Mouse (Mus musculus) kidney, postnatal 36 days (tissue): ENCODE results near the gene Ephb2.

Experiments used
- DNase-seq, 2 experiments: peaks; one replicate each; pipeline ENCODE4 v3.0.0; 2021 to 2022; ENCODE audit warnings: mixed read lengths in 2 of 2

Ephb2 gene

DNA sequence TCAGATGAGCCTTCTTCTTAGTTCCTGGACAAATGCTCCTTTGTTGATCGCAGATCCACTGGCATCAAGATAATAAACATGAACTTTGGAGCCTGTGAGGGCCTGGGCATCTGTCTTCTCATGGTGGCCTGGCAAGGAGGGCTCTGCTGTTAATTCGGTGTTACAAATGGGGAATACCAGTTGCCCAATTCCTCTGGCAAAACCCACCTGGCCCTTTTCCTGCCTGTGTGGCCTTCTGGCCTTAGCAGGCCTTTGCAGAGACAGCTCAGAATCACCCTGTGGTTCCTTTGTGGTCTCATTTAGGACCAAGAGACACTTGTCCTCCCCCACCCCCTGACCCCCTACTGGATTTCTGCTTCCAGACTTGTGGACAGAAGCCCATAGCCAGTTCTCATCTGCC lies 106.2 kb downstream of the Ephb2 start:
- no peak for DNase-seq

DNA sequence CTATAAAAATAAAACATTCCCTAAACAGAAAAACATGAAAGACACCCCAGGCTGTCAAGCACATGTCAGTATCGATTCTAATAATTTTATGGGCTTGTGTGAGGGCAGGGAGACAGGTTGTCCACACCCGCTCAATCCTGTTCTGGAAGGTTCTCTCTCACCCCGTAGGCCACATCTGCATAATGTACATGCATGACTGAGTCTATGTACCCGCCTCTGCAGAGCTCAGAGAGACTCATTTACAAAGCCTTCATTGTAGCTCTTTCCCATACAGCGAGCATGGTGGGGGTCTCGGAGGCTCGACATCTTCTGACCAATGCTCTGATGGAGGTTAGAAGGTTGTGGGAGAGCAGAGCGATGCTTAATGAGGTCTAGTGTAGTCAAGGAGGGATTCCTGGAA lies 108.8 kb downstream of the Ephb2 start:
- peak; percentile 29 to 56 for DNase-seq

DNA sequence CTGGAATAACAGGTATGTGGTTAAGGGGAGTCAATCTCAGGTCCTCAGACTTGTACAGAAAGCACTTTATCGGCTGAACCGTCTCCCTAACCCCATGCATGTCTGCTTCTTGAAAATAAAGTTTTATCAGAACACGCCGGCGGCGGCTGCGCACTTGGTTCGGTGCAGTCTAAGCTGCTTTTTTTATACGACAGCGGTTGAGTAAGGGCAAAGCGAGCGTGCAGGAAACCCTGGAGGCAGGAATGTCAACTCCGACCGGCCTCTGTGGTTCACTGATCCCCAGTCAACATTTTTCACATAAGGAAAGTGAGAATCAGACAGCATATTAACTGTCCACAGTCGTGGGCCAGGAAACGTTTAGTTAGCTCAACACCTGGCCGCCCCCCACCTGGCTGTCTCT lies 111.1 kb downstream of the Ephb2 start:
- peak; percentile 81 to 84 for DNase-seq

DNA sequence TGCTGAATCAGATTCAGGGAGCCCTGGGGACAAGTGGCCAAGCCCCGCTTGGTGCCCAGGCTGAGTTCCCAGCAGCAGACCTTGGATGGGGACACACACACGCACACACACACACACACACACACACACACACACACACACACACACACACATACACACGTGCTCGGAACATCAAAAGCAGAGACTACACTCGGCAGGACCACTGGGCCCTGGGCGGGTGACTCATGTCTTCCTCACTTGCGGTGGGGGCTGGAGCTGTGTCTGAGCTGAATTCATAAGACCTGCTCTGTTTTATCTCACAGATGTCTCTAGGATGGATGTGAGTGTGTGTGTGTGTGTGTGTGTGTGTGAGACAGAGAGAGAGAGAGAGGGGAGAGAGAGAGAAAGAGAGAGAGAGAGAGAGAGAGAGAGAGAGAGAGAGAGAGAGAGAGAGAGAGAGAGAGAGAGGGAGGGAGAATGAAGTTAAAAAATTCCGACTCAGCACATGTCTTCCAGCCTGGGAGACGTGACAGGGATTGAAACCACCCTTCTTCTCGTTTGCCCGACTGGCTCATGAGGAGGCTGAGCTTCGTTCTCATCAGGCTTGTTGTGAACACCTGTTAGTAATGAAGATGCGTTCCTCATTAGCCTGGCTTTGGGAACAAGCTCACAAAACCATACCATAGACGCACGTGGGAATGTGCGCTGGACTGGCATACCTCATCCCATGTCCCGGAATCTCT lies 113.3 kb downstream of the Ephb2 start:
- DNase-seq, result no peak

DNA sequence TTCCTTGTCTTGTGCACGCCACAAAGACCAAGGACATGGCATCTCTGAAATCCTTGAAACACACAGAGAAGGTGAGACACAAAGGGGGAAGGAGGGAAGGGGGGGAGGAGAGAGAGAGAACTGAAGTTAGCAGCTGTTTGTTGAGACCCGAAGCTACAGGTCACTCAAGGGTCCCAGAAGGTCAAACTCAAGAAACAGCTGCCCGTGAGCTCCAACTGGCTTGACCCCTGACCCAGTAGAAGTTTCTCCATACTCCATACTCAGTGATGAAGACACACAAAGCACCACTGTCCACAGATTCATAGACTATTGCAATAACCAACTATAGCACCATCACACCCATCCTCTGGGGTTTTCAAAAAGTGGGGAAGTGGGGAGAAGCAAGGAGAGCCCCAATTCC lies 113.9 kb downstream of the Ephb2 start:
- no peak for DNase-seq

DNA sequence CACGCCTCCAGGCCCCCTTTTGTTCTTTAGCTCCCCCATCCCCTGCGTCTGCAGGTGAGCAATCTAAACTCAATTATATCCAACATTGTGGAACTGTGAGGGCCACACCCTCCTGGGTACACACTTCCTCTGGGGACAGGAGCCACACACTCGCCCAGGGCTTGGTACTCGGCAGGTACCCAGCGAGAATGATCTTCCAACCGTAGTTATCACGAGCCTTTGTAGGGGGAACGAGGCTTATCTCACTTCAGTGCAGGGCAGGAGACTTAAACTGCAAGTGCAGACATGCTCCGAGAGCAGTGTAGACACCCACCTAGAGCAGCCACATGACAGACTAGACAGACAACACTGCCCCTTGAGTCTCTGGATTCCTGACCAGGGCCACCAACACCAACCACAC lies 115.8 kb downstream of the Ephb2 start:
- no peak for DNase-seq

DNA sequence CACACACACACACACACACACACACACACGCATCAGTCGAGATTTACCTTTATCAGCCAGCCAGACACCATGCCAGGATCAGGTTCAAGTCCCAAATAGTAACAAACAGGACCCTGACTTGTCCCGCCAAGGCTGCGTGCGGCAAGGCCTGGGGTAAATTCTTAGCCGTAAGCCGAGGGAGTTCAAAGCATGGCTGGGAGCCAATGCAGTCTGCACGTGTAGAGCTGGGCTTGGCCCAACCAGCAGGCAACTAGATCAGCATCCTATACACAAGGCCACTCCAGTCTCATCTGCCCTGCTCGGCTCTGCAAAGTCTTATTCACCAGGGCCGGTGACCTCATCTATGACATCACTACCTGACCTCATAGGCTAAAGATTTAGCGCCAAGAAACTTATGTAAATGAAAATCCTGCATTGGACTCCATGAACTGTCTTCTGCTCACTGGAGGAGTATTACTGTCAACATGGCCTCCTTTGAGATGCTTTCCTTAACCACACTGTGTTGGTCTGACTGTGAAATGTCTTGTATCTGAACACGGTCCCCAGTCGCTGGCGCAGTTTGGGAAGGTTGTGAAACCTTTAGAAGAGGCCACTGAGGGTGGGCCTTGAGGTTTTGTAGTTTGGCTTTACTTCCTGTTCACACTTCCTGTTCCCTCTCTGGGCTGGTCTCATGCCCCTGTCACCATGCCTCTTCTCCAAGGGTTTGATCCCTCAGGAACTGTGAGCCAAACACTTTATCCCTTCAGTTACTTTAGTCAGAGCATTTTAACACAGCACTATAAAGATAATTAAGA lies 117.4 kb downstream of the Ephb2 start:
- DNase-seq, result no peak

DNA sequence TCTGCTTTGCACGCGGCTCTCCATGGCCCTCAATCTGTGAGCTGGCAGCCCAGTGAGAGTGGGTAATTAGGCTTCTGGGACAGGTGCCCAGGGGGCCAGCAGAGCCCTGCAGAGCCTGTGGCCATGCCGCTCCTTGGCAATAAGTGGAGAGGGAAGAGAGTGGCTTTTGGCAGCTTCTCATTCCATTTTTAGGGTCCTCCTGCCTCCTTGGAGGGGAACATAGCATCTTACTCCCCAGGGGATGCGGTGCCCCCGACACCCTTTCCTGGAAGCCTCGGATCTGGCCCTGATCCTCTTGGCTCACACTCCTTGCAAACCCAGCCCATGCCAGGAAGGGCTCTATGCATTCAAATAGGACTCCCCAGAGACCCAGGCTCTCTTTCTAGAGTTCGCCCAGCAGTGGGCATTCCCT lies 119.2 kb downstream of the Ephb2 start:
- DNase-seq, result no peak

DNA sequence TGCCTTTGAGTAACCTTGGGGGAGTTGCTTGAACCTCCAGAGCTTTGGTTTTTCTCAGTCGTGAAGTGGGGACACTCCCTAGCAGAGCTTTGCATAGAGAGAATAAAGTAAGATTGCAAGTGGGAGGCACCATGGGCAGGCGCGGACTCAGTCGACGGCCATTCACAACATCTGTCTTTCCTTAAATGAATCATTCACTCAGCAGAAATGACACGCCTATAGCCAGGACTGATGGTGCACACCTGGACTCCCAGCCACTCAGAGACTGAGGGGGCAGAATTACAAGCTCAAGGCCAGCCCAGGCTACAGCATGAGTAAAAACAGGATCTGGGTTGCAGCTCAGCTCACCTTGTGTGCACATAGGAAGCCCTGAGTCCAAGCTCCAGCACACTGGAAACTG lies 121.3 kb downstream of the Ephb2 start:
- no peak for DNase-seq

DNA sequence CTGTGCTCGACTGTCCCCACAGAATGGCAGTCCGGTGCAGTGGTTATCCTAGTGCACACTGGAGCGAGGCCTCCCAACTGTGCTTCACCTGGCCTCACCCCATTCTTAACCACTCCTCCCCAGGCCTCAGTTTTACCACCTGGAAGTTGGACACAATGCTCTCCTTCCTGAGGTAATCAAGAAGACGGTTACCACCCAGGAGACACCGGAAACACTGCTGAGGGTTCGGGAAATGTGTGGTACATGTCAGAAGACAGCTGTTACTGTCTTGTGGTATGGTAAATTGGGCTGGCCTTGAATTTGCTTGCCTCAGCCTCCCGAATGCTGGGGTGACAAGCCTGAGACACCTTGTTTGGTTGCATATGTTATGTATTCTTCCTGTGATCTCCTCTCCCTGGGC lies 121.9 kb downstream of the Ephb2 start:
- DNase-seq, result no peak

DNA sequence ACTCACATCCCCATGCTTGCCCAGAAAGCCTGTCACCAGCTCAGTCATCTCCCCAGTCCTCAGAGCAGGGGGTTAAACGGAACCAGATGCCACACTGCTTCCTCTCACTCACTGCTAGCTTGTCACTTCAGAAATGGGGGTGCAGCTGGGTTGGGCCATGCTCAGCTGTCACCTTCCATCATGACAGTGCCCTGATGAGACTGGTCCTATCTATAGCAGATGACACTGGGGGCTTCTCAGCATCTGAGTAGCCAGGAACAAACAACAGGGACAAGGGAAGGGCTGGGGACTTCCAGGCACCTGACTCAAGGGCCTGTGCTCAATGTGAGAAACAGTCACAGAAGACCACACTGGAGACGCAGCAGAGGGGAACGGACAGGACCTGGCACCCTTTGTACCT lies 122.4 kb downstream of the Ephb2 start:
- DNase-seq, result no peak

DNA sequence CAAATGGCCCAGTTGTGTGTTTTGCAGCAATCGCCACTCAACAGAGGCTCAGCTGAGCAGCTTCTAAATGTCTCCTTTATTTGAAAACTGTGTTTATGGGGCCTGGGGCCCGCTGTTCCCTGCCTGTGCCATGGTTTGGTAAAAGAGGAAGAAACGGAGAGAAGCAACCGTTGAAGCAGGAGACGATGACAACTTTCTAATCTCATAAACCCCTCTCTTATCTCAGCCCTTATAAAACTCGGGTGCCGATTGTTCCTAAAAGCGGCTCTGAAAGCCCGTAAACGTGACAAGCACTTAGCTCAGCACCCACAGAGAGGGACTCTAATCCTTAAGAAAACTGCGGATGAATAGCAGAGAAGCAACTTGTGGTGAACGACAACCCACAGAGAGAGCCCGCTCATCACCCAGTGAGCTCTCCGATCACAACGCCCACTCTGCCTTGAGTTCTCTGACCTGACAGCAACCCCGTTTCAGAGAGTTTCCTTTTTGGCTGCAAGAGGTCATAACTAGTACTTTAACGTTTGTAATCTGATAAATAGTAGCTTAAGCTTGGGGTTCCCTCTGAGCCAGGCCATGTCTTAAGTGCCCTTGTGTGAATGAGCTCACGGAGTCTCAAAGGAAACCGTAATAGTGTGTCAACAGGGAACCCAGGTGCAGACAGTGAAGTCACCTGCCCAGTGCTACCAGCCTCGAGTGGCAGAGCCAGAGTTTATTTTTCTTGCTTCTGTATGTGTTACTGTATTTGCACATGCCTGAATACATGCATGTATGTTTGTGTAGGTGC lies 123.6 kb downstream of the Ephb2 start:
- no peak for DNase-seq

DNA sequence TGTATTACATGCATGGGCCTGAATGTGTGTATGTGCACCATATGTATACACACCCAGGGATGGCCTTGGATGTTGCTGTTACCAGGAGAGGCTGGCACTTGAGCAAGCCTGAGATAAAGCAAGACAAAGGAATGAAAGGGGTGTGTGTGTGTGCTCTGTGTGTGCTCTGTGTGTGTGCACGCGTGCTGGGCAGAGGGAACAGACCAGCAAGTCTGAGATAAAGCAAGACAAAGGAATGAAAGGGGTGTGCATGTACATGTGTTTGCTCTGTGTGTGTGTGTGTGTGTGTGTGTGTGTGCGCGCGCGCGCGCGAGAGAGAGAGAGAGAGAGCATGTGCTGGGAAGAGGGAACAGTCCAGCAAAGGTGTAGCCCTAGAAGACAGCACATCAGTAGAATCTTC lies 125.4 kb downstream of the Ephb2 start:
- DNase-seq, result no peak

DNA sequence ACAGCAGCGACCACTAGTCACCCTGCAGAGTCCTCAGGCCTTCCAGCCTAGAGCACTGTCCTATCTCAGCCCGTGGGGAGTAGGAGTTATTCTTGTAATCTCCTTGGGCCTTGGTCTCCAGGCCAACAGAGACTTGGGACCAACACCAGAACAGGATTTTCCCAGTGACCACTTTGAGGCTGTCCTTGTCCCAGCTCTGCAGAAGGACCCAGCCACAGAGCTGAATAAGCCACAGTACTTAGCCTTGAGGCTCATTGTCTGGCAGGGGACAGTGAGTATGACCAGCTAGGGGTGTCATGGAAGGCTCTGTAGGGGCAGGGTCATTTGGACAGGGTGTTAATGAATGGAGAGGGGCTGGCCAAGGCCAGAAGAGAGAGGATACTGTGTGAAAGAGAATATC lies 126.8 kb downstream of the Ephb2 start:
- no peak for DNase-seq

DNA sequence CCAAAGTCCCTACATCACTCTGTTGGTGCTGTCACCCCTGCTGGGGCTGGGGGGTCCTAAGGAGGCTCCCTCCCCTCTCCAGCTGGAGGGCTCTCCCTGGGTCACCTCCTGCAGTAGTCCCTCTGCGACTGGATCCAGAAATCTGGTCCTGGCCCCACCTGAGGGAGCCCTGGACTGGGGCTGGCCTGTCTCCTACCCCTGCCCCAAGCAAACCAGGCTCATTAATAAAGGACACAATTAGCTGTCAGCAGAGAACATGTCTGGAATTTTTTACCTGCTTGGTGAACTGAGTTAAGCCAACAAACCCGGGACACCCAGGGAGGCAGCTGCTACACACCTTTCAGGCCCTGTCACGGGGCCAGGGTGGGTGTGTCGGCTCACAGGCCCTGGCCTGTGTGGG lies 129.1 kb downstream of the Ephb2 start:
- peak; percentile 49 to 59 for DNase-seq

DNA sequence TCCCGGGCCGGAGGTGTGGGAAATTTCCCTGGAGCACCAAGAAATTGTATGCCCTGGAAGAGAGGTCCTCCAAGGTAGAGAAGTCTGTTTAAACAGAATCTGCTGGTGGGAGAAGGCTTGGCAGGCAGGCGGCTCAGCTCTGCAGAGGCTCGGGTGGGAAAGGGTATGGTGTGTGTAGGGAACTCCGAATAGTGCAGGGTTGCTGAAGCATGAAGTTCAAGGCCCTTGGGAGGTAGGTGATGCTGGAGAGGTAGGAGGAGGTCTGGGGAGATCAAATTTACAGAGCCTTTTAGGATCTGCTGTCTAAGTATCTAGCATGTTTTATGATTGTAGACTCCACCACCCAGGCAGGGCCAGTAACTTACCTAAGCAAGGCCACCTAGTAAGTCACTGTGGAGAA lies 130.7 kb downstream of the Ephb2 start:
- DNase-seq, result no peak

DNA sequence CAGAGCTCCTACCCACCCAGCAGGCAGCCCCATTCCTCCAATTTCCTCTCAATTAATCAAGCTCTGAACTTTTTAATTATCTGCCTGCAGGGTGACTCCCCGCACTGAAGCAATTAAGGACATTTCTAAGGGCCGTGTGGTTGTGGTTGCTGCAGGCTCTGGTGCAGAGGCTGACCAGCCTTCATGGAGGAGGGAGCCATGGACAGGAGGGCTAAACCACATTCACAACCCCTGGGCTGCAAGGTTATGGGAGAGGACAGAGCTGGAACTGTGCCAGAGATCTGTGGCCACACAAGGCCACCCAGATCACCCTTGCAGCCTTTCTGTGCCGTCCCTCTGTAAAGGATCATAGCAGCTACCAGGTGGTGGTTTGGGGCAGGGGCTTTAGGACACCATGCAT lies 131.2 kb downstream of the Ephb2 start:
- DNase-seq, result peak in 1 of 2 experiments; percentile 23

DNA sequence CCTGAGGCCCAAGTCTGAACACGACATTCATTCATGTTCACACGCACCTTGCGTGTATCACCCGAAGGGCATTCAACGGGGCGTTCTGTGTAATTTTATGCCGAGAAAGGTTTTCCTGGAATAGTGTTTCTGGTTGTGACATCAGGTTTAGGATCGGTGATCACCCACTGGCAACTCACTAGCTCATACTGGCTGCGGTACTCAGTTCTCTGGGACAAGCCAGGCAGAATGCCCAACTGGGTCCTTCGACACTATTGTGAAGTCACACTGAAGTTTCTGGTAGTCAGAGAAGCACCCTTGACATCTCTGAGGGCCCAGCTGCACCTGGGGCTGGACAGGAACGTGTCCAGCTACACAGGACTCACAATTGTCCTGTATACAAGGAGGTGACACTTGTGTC lies 132.4 kb downstream of the Ephb2 start:
- DNase-seq, result no peak

DNA sequence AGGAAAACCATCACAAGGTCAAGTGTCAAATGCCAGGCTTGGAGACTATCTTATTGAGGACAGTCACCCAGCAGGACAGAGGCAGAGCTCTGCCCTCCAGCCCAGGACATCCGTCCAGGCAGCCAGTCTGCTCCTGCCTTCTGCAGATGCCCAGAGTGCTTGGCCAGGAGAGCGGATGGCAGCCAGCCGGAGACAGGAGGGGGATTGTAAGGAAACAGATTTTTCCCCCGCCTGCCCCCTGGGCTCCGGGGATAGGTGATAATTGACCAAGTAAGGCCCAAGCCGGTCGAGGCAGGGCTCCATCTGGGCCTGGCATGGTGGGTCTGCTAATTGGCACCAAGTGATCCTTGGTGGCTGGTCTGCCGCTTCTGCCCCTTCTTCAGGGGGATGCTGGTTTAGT lies 133.3 kb downstream of the Ephb2 start:
- DNase-seq, result no peak

DNA sequence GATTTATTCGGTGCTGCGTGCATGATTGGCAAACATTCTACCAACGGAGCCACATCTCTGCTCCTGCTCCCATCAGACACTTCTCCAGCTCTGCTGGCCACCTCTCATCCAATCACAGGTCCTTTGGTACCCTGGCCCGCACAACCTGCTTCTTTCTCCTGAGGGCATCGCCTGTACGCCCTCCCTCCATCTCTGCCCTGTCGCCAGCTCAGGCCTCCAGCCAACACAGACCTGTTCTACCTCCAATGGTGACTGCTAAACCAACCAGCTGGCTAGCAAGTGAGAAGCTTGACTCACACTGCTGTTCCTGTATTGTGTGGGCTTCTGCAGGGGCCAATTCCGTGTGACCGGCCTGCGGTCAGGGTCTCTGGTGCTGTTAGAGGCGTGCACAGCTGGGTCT lies 134.6 kb downstream of the Ephb2 start:
- DNase-seq, result no peak

DNA sequence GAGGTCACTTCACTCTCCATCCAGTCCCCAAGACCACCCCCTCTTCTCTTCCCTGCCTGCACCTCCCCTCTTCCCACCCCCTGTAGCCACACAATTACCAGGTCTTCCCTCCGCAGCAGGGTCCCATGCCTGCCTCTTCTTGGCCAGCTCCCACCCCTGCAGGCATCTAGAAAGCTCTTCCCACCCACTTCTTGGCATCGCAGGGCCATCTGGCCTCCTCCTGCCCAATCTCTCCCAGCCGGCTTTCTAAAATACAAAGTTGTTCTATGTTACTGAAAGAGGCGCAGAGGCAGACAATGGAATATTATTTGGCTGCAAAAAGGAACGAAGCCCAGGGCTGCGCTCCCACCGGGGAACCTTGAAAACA lies 136.7 kb downstream of the Ephb2 start:
- DNase-seq, result no peak

DNA sequence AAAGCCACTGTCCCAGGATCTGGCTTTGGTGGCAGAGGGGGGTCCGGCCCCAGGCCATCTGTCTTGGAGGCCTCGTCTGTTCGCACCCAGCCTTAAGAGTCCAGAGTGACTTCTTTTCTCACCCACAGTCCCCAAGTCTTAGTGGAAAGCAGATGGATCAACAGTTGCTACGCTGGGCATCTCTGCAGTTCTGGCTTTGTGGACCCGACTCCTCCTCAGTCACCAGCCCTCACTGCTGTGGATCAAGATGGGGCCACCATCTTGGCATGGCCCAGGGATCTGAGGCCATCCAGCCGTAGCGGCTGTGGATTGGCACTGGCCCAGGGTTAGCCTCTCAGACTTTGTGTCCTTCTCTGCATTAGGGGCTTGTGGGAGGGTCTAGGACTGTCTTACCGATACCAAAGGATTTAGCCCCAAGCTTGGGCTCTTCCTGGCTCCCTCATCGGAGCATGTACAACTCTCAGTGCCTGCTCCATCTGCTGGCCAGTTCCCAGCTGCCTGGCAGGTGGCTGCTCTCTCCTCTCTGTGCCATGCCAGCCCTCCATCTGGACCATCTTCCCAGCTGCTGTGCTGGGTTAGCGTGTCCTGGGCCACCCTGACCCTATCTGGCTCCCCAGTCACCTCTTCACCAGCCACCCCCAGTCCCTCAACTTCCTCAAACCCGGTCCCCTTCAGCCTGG lies 137.2 kb downstream of the Ephb2 start:
- DNase-seq, result no peak

DNA sequence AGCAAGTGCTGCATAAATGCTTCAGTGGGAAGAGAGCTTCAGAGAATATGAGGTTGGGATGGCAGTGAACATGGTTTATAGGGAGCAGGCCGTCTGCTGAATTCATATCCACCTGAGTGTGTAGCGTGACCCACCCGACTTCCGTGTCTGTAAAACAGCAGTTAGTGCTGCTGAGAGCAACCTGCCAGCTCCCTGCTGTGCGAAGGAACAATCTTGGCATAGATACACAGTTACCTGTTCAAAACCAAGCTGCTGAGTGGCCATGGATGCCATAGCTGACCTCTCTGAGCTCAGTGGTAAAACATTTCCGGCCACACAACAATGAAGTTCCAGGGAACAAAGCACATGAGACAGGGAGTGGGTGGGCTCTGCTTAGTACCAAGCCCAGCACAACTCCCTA lies 138.5 kb downstream of the Ephb2 start:
- no peak for DNase-seq
